Mouse (Mus musculus) Patski (cell line): Measurements from ENCODE around the gene Selenos. TPM values are rescaled to one million over a fixed set of nuclear protein-coding genes. Genes with fewer than 3 reads are reported as not detected.
A peak's percentile ranks its signal among the peaks of the same experiment; 100 is the strongest.

ENCODE experiments used
- ATAC-seq: fragments of 100-300 bp; one replicate; pipeline ENCODE4 v1.8.0; 2021
- CTCF ChIA-PET: fragments of 350-600 bp; sonication (Branson Sonifier 250); formaldehyde crosslinking; loops from one replicate; lab custom pipeline; 2022; ENCODE audit warnings: inconsistent platforms; lab: Charles Lee
- POLR2A ChIA-PET: fragments of 350-600 bp; sonication (Branson Sonifier 250); formaldehyde crosslinking; loops from one replicate; lab custom pipeline; 2022; ENCODE audit warnings: antibody characterized with exemption, inconsistent platforms; lab: Charles Lee
- DNase-seq: peaks from one replicate; pipeline ENCODE4 v3.0.0-alpha.2; 2011; ENCODE audit warnings: low read depth, low spot score
- H3K27me3 ChIP-seq: fragments of 371-371 bp; one replicate; pipeline ENCODE4 v1.5.1; 2021
- CTCF ChIP-seq: fragments of 100-300 bp; IDR thresholded peaks from one replicate; pipeline ENCODE4 v1.5.1; 2021
- in situ Hi-C: fragments of 300-500 bp; cut with MboI; formaldehyde crosslinking; loops from 3 replicates; pipeline ENCODE4 v1.11.1; 2018; ENCODE audit warnings: low pct_unique_long_range_greater_than_20kb, mixed read lengths
- polyA plus RNA-seq: library from polyadenylated mRNA; unstranded; gene quantifications from one replicate; pipeline ENCODE4 v1.2.3, GENCODE M21; 2021

Selenos gene
- polyA plus RNA-seq, 1 experiment from 2014 or later = 95.1 TPM

DNA sequence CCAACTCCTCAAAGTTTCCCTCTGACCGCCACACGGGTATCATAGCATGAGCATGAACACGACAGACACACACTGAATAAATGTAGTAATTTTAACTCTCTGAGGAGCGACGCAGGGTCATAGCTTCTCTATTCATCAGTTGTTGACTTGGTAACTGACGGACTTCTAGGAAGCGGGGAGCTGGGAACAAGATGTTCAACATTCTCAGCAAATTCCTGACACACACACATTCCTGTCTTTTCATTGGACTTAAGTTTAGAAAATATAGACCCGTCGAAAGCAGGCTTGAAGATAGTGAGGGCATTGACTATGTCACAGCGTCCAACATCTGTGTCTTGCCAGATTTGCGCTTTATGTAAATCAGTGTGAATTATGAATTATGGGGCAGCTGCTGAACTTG lies 27.8 kb downstream of the Selenos start:
- no peak for DNase-seq
- in situ Hi-C loops = loop anchor here (5.0 to 10.0 kb wide), 4 partner anchors 145 to 558 kb away; no protein-coding TSS in a partner anchor

DNA sequence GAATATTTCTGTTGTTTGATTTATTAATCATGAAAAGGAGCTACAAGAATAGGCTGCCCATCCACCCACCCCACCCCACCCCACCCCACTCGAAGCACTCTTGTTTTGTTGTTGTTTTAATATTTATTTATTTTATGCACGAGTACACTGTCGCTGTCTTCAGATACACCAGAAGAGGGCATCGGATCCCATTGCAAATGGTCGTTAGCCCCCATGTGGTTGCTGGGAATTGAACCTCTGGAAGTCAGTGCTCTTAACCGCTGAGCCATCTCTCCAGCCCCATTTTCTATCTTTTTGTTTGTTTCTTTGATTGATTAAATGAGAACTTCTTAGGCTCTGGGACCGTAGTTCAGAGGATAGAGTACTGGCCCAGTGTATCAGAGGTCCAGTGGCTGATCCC lies 28.5 kb downstream of the Selenos start:
- ChIA-PET POLR2A (interaction anchor here (1.4 kb wide), 1 partner anchor 8 kb away, joined by 4 read pairs; no protein-coding TSS in a partner anchor), CTCF (interaction anchor here (1.3 to 1.7 kb wide), 3 partner anchors 10 to 141 kb away, joined by 3 to 4 read pairs (median 3); no protein-coding TSS in a partner anchor)
- in situ Hi-C loops = loop anchor here (5.0 to 10.0 kb wide), 4 partner anchors 144 to 557 kb away; no protein-coding TSS in a partner anchor
- no peaks in the 10 kb centered on the region for H3K27me3 ChIP-seq
- TF ChIP-seq CTCF = peak; percentile 63
- ATAC-seq (no peak), DNase-seq (no peak)

More for the DNA sequence above, 27.8 kb downstream of the Selenos start:
- no peak for TF ChIP-seq CTCF
- H3K27me3 ChIP-seq = no peaks in the 10 kb centered on the region
- no peak for ATAC-seq
- ChIA-PET CTCF (interaction anchor here (1.0 to 1.9 kb wide), 4 partner anchors 23 to 194 kb away, joined by 3 to 10 read pairs (median 4); no protein-coding TSS in a partner anchor), POLR2A (interaction anchor here (1.4 kb wide), 1 partner anchor 8 kb away, joined by 4 read pairs; no protein-coding TSS in a partner anchor)

DNA sequence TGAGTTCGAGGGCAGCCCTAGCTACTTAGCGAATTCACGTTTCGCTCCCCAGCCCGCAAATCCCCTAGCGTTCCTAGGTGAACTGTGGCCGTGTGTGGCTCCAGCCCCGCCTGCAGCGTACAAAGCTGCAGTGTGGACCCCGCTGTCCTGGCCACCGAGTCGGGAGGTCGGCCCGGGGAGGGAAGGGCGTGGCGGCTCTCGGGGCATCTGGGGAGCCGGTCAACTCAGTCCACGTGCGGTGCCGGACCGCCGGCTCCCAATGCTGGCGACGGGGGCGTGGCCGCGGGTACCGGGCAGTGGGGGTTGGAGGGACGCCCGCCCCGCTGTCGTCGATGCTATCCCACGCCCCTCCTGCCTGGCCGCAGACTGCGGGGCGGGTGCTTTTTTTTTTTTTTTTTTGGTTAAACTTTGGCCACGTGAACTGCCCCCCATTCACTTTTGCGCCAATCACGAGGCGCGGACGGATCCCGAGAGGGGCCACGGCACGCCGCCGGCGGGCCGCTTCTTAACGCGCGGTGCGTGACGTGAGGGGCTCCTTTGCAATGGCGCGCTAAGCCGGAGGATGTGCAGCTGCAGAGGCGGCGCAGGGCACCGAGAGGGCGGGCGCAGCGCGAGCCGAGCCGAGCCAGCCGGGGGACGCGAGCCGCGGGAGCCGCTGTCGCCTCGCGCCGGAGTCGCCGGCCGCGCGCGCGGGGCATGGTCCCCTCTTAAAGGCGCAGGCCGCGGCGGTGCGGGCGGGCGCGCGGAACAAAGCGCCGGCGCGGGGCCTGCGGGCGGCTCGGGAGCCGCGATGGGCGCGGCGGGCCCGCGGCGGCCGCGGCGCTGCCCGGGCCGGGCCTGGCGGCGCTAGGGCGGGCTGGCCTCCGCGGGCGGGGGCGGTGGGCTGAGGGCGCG lies 29.8 kb downstream of the Selenos start, which contains the start of gene Chsy1:
Gene Chsy1, plus strand, starts transcription at position 555 of the 894 bp plus-strand sequence.
- ChIA-PET CTCF (interaction anchor here (1.4 kb wide), 1 partner anchor 11 kb away, joined by 4 read pairs; no protein-coding TSS in a partner anchor), POLR2A (interaction anchor here (0.7 kb wide), 1 partner anchor 90 kb away, joined by 4 read pairs; no protein-coding TSS in a partner anchor)
- ATAC-seq (peak; percentile 42), DNase-seq (peak; percentile 24)
- in situ Hi-C loops = loop anchor here (5.0 to 10.0 kb wide), 4 partner anchors 143 to 556 kb away; no protein-coding TSS in a partner anchor
- no peak for TF ChIP-seq CTCF
- H3K27me3 ChIP-seq = no peaks in the 10 kb centered on the region

DNA sequence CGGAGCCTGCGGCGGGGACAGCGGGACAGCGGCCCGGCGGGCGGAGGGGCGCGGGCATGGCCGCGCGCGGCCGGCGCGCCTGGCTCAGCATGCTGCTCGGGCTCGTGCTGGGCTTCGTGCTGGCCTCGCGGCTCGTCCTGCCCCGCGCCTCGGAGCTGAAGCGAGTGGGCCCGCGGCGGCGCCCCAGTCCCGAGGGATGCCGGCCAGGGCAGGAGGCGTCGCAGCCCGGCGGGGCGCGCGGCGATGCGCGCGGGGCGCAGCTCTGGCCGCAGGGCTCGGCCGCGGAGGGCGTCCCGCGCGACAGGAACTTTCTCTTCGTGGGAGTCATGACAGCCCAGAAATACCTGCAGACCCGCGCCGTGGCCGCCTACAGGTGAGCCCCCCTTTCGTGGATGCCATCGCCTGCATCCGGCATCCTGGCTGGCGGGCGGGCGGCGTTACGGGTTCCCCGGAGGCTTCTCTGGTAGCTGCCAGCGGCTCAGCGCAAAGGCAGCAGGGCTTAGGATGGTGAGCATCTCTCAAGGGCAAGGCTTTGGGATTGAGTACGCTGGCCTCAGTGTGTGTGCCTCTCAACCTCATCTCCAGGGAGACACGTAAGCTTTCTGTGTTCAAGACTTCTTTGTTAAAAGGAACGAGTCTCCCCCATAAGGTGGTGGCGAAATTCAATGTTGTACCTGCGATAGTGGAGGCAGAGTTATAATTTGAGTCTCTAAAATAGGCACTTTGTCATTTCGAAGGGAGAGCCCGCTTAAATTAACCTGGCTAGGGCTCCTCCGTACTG lies 30.6 kb downstream of the Selenos start:
- no peaks in the 10 kb centered on the region for H3K27me3 ChIP-seq
- in situ Hi-C loops = loop anchor here (5.0 to 10.0 kb wide), 4 partner anchors 142 to 555 kb away; no protein-coding TSS in a partner anchor
- CTCF ChIA-PET = no interaction called here
- POLR2A ChIA-PET = interaction anchor here (1.1 kb wide), 1 partner anchor 9 kb away, joined by 3 read pairs; no protein-coding TSS in a partner anchor
- ATAC-seq (peak; percentile 41), DNase-seq (no peak)
- no peak for TF ChIP-seq CTCF

DNA sequence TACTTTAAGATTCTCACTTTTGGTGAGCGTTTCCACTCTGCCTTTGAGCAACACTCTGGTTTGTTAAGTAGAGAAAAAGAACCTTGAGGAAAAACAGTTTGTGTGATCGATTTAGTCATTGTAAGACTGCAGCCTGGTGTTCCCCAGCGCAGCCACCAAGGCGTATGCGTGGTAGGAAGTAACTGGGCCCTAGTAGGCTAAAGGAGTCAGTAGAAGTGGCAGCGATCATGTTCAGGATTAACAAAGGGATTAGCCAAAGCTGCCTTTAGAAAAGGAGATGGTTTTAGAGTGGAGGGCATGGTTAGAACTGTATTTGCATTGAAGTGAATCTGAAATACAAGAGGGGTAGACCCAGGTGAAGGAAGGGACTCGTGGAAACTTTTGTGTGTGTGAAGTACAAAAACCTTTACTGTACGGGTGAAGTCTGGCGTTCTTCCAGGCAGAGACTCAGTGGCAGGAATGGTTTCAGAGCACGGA lies 31.2 kb downstream of the Selenos start:
- no peak for DNase-seq
- H3K27me3 ChIP-seq = no peaks in the 10 kb centered on the region
- in situ Hi-C loops = no loop called here
- no peak for ATAC-seq
- TF ChIP-seq CTCF = no peak
- CTCF ChIA-PET = no interaction called here
- POLR2A ChIA-PET = interaction anchor here (1.1 kb wide), 1 partner anchor 10 kb away, joined by 3 read pairs; no protein-coding TSS in a partner anchor

DNA sequence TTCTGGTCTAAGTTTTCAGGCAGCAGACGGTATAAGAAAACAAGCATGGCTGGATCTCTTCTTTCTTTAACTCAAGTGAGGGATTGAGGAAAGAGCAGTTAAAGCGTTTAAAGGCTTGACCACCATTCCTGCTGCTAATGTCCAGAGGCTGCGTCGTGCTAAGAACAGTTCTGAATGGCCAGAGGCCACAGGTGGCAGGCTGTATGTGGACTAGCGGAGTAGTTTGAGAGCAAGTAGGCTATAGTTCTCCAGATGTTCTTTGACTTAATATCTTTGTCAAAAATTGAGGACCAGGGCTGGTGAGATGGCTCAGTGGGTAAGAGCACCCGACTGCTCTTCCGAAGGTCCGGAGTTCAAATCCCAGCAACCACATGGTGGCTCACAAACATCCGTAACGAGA lies 31.8 kb downstream of the Selenos start:
- DNase-seq (no peak), ATAC-seq (no peak)
- H3K27me3 ChIP-seq = no peaks in the 10 kb centered on the region
- TF ChIP-seq CTCF = no peak
- in situ Hi-C loops = no loop called here
- ChIA-PET CTCF (no interaction called here), POLR2A (interaction anchor here (1.1 kb wide), 1 partner anchor 10 kb away, joined by 3 read pairs; no protein-coding TSS in a partner anchor)

DNA sequence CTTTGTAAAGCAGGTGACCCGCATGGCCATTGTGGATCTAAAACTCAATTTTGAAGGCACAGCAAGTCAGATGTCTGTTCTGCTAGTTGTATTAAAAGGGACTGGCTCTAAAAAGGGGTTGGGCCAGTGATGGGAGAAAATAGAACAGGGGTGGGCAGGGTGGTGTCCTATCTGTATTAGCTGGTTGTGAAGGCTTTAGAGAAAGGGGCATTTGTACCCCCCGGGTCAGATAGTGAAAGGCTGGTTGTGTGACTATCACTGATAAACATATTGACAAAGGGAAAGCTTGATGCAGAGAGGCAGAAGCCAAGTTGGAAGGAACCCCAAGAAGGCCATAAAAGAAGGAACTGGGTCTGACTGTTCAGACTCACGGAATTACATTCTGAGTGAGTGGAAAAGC lies 34.1 kb downstream of the Selenos start:
- in situ Hi-C loops = no loop called here
- ChIA-PET POLR2A (no interaction called here), CTCF (interaction anchor here (1.2 kb wide), 1 partner anchor 137 kb away, joined by 3 read pairs; no protein-coding TSS in a partner anchor)
- no peak for DNase-seq
- no peak for ATAC-seq
- no peaks in the 10 kb centered on the region for H3K27me3 ChIP-seq
- TF ChIP-seq CTCF = no peak

DNA sequence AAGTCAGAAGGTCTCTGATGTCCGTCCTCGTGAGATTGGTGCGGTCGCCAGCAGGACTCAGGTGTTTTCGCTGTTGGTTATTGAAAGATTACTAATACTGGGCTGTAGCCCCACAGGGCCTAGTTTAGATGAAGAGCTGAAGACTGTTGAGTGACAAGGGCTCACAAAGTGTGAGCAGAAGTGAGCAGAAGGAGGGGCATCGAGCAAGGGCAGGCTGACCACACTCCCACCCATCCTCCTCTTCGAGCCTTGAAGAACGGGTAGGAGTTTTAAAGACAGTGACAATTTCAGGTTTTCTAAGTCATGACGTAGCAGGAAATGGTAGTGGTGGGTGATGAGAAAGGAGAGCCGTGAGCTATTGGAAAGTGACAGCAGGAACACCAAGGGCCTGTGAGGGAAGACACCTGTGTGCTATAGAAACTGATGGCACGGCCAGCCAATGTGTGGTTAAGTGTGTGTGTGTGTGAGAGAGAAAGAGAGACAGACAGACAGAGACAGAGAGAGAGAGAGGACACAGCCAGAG lies 36.4 kb downstream of the Selenos start:
- POLR2A ChIA-PET = interaction anchor here (0.5 kb wide), 1 partner anchor 14 kb away, joined by 3 read pairs; no protein-coding TSS in a partner anchor
- no peak for ATAC-seq
- in situ Hi-C loops = no loop called here
- CTCF ChIA-PET = no interaction called here
- H3K27me3 ChIP-seq = no peaks in the 10 kb centered on the region
- TF ChIP-seq CTCF = no peak
- no peak for DNase-seq

DNA sequence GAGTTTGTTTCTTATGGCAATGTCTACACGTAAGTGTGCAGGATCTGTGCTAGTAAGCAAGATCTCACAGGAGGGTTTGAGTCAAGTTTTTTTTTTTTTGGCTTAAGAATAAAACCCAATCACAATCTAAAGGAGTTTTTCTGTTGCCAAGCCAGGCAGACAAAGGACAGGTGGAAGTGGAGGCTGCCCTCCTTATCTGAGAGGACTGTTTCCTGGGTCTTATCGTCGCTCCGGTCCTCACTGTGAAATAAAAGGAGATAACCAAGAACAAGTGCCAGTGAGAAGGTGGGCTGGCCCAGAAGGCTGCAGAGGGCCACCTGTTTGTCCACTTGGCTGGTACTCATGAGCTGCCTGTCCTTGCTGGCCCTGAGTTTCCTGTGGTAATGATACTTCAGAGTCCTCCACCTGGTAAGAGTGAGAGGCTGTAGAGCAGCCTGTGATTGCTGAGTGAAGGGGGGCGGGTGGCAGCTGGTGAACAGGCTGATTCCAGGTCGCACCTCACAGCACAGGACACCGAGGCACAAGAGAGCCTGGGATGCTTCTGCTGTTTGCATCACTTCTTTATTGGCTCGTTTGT lies 37.5 kb downstream of the Selenos start:
- ATAC-seq = no peak
- no peak for DNase-seq
- H3K27me3 ChIP-seq = no peaks in the 10 kb centered on the region
- in situ Hi-C loops = no loop called here
- TF ChIP-seq CTCF = no peak
- CTCF ChIA-PET = no interaction called here
- POLR2A ChIA-PET = no interaction called here
